Mouse (Mus musculus) gastrocnemius, adult 2 months (tissue): ENCODE measurements at regions not wholly inside any gene's neighbourhood (a gene's known extent, or its start where the extent isn't known, plus 50 kb on each side); places are given as distances from the start of the nearest gene placed in this dataset.

Experiments
- DNase-seq: peaks from one replicate; pipeline ENCODE4 v3.0.0; 2022
- H3K27ac ChIP-seq: fragments of 200-600 bp; 2 replicates; pipeline ENCODE4 v1.8.1; 2022; ENCODE audit warnings: mild to moderate bottlenecking
- H3K4me3 ChIP-seq: fragments of 200-600 bp; 2 replicates; pipeline ENCODE4 v1.8.1; 2022; ENCODE audit warnings: mild to moderate bottlenecking, moderate library complexity
- CTCF ChIP-seq: fragments of 200-600 bp; IDR thresholded peaks from 2 replicates; pipeline ENCODE4 v1.8.1; 2022; ENCODE audit warnings: antibody characterized with exemption, mild to moderate bottlenecking, moderate library complexity
- intact Hi-C: fragments of 180-260 bp; cut with DNase I; formaldehyde crosslinking; loops from one replicate; pipeline ENCODE4 v1.15.1; 2025

DNA sequence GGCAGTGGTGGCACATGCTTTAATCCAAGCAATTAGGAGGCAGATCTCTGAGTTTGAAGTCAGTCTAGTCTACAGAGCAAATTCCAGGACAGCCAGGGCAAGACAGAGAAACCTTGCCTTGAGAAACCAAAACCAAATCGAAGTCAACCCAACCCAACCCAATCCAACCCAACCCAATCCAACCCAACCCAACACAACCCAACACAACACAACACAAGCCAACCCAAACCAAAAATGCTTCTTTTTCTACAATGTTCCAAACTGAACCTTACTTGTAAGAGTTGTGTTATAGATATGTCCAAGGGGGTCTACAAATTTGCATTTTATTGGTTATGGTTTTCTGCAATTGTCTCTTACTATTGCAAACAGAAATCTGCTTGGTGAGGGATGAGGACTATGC lies 52.8 kb upstream of the Chodl start:
- DNase-seq: no peak
- Histone ChIP-seq H3K27ac (no peak overlapping the region), H3K4me3 (no peak overlapping the region)
- intact Hi-C loops: no loop called here
- no peak for TF ChIP-seq CTCF

DNA sequence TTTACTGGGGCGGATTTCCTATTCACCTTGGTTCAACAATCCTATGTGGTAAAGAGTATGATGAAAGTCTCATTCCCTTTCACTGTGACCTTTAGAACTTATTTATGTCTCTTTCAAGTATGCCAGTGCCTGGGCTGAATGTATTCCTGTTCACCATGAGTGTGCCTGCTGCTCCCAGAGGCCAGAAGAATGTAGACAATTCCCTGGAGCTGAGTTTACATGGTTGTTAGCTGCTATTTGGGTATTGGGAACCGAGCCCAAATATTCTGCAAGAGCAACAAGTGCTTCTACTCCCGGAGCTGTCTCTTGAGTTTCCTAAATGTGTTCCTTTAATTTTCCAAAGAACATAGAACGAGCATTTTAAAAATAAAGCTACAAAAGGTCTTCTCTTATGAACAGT lies 71.7 kb upstream of the Chodl start:
- no peak overlapping the region for H3K27ac ChIP-seq
- intact Hi-C loops: no loop called here
- TF ChIP-seq CTCF: no peak

DNA sequence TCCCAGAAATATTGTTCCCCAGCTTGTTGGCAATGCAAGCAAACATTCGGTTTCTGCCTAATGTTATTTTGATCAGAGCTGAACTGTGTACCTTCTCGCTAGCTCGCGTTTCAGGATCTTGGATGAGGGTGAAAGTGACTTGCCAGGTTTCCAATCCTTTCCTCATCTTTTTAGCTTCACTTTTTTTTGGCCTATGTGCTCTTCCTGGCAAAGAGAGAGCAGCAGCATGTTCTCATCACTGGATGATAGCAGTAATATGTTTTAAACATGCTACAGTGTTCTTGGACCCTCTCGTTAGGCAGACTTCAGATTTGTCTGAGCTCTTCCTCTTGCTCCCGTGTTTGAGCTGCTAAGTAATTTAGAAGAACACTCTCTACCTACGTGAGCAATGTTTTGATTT lies 99.8 kb upstream of the Chodl start:
- peak overlapping the region; percentile 20; the same call in 1 of the 2 replicates for H3K27ac ChIP-seq
- peak; percentile 19 for DNase-seq
- intact Hi-C loops: no loop called here
- no peak overlapping the region for H3K4me3 ChIP-seq
- no peak for TF ChIP-seq CTCF

More for the DNA sequence above, 71.7 kb upstream of the Chodl start:
- no peak for DNase-seq
- H3K4me3 ChIP-seq: no peak overlapping the region

DNA sequence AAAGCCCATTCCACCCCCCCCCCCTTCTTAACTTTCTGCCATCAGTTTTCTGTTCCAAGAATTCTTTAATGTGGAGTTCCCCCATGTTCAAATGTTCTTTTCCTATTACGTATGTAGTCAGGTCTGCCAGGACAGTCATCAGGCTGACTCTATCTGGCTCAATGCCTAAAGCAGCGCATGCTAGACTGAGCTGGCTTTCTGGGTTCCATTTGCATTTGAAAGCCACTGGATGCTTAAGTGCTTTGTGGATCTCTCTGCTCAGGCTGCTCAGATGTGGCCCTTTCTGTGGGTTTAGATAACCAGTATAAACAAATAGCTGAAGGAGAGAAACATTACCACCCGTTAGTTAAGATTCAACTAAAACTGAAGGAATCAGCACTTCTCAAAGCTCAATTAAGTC lies 103.0 kb upstream of the Chodl start:
- DNase-seq: no peak
- Histone ChIP-seq H3K4me3 (no peak overlapping the region), H3K27ac (no peak overlapping the region)
- no peak for TF ChIP-seq CTCF
- intact Hi-C loops: no loop called here

DNA sequence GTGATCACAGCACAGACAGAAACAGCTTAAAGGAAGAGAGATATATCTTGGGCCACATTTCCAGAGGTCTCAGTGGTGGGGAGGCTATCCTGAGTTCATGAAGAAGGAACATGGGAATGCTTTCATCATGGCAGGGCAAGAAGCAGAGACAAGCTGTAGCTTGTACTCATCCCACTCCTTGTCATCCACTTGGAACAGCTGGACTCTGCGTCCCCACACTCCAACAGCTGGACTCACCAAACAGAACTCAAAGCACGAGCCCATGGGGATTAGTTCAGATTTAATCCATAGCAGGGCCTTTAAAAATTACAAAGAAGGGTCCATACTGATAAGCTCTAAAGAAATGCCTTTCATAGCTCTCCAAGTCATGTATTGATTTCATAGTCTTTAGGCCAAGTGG lies 140.7 kb upstream of the Chodl start:
- no peak for TF ChIP-seq CTCF
- H3K4me3 ChIP-seq: no peak overlapping the region
- no peak for DNase-seq
- intact Hi-C loops: no loop called here
- no peak overlapping the region for H3K27ac ChIP-seq

DNA sequence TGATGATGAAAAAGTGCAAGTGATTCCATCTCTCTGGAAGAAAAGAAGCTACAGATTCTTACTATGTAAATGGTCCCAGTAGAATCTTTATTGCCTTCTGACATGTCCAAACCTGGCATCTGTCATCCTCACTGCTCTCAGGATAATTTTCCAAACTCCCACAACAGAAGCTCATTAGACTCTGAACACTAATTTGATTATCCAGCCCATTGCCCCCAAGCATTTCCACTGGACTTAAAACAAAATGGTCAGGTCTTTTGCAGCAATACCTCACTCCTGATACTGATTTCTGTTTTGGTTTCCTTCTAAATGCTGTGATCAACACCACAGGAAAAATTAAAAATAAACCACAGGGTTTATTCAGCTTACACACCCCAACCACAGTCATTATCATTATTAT lies 171.5 kb upstream of the Chodl start:
- no peak overlapping the region for H3K27ac ChIP-seq
- no peak for TF ChIP-seq CTCF
- intact Hi-C loops: no loop called here
- H3K4me3 ChIP-seq: no peak overlapping the region
- DNase-seq: no peak

DNA sequence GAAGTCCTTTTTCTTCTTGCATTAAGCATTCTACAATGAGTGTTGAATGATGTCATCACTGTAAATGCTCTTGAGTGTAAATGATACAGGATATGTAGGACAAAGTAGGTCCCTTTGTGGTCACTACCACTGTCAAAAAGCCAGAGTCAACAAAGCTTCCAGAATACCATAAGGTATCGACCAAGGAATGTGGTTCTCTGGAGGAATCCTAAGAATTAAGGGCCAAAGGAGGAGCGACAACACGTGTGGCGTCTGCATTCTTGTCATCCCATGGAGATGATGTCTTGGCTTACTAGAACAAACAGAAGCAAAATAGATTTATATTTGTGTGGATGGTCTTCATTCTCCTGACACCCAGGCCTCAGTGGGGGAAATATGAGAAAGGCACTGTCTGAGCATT lies 161.4 kb upstream of the D16Ertd472e start:
- H3K27ac ChIP-seq: no peak overlapping the region
- intact Hi-C loops: no loop called here
- no peak for TF ChIP-seq CTCF
- H3K4me3 ChIP-seq: no peak overlapping the region
- DNase-seq: no peak

DNA sequence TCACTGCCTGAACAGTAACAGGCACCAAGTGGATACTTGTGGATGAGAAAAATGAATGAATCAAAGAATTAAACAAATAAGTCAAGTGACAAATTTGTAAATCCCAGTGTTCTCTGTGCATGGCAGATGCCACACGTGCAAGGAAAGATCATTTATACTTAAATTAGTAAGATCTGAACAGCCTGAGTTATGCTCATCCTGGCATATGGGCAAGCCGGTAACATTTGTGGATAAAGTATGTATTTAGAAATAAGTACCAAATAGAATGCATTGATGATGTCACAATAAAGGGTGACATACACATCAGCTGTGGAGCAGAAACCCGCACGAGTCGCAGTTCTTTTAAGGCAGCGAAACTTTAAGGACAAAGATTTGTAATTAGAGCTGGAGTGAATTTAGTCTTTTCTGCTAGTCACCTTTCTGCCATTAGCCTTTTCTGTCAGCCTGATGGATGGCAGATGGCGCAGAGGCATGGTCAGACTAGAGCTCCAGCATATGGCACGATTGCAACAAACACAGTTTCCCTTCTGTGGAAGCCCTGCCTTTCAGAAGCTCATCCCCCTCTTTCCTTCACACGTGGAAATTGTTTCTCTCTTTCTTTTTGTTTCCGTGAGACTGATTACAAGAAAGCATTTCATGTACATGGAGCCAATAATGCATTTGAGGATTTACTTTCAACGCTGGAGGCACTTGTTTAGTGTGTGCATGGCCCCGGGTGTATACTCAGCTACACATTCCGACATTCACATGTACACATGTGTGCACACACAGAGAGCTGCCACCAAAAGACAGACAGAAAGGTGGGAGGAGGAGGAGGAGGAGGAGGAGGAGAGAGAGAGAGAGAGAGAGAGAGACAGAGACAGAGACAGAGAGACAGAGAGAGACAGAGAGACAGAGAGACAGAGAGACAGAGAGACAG lies 154.3 kb upstream of the D16Ertd472e start:
- intact Hi-C loops: no loop called here
- H3K4me3 ChIP-seq: no peak overlapping the region
- no peak for DNase-seq
- no peak for TF ChIP-seq CTCF
- H3K27ac ChIP-seq: no peak overlapping the region

DNA sequence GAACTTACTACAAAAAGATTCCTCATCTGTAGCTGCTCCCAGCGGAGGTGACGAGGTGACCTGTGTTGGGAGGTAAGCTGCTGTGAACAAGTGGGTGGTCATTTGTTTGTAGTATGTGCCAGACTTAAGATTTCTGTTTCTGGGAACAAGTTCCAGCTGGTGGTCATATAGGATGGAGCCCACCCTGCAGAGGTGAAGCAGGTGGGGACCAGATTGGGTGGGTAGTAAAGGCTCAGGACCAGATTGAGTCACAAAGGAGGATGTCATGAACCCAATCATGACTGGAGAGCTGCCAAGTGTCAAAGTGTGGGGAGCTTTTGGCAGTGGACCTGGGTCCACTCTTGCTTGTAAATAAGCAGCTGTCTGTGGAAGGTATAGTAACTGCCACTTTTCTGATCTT lies 149.0 kb upstream of the D16Ertd472e start:
- Histone ChIP-seq H3K27ac (no peak overlapping the region), H3K4me3 (no peak overlapping the region)
- DNase-seq: no peak
- intact Hi-C loops: no loop called here
- TF ChIP-seq CTCF: no peak

DNA sequence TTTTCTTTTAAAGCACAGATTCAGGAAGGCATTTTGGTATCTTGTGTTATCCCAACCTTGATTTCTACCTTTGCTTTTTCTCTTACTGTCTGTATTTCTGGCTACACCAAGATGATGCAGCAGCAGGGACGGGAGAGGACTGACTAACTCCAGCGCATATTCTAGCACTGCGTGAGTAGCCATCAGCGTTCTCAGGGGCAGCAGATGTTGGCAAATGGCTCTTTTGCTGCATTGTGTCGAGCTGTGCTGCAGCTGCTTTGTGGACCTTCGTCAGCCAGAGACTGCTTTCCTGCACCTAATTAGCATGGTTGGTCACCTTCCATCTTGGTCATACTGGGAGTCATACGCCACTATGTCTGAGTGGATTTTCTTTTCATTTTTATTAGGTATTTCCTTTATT lies 133.4 kb upstream of the D16Ertd472e start:
- Histone ChIP-seq H3K27ac (0 out of 2 replicates have a peak overlapping the region, but pooled peaks have one; percentile 8), H3K4me3 (no peak overlapping the region)
- TF ChIP-seq CTCF: no peak
- no peak for DNase-seq
- intact Hi-C loops: no loop called here

DNA sequence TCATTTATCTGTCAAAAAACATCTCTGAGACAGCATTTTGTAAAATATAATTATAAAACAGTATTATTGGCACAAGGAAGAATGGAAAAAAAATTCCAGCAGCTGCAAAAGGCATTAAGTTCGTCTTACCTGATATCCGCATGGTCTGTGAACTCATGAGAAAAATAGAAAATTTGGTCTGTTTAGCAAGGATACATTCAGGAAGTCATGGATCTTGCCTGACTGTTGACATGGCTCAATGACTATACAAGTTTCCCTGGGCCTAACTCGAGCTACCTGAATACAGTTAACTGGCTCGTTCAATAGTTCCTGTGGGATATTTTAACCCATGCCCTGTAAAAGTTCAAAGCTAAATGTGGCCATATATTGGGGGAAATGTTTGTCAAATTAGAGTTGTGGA lies 131.1 kb upstream of the D16Ertd472e start:
- no peak for DNase-seq

DNA sequence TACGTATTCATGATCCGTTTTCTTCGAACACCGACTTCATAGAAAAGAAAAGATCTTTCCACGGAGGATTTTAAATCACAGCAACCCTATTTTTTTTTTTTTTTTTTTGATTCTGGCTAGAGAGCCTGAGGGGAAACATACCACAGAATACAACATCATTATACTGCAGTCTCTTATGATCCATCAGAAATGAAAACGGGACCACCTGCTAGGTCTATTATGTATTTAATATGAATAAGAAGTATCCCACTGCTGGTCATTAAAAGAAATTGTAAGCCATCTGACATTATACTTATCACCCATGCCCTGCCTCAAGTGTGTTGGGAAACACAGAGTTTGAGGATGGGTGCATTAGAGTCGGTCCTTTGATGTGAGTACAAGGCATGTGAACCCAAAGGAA lies 130.7 kb upstream of the D16Ertd472e start:
- no peak for DNase-seq
- no peak for TF ChIP-seq CTCF
- Histone ChIP-seq H3K27ac (no peak overlapping the region), H3K4me3 (no peak overlapping the region)
- intact Hi-C loops: no loop called here

More for the DNA sequence above, 131.1 kb upstream of the D16Ertd472e start:
- no peak for TF ChIP-seq CTCF
- H3K4me3 ChIP-seq: no peak overlapping the region
- no peak overlapping the region for H3K27ac ChIP-seq
- intact Hi-C loops: no loop called here

DNA sequence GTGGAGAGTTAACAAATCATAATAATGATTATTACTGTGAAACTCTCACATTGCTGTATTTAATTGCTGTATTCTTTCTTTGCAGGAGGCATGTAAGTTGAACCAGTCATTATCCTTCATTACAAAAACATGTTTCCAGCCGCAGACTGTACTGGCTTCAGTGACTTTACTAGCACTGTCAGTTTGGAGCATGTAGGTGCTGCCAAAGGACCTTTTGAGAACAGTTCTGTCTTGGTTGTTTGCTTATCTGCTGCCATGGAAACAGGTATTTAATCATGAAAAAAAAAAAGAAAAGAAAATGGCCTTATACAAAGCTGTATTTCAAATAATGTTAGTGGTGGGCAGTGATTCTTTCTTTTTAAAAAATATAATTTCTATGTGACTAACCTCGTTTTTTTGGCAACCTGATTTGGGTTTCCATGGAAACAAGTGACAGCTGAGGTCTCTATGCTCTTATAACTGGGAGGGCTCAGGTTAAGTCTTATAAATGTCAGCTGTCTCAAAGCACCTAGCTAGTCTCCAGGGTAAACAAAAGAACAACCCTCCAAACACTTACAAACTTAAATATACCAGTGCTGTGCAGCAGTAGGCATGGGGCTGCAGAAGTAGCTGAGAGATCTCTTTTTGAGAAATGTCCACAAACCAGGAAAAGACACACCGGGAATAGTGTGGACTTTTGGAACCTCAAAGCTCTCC lies 121.2 kb upstream of the D16Ertd472e start:
- intact Hi-C loops: no loop called here
- TF ChIP-seq CTCF: no peak

More for the DNA sequence above, 121.2 kb upstream of the D16Ertd472e start:
- Histone ChIP-seq H3K27ac (no peak overlapping the region), H3K4me3 (no peak overlapping the region)
- DNase-seq: no peak
